Mouse (Mus musculus) right cerebral cortex, postnatal 4 days (tissue): ENCODE results near the gene Galnt17.
A peak's percentile ranks its signal among the peaks of the same experiment; 100 is the strongest.

Source experiments
- DNase-seq: peaks from one replicate; pipeline ENCODE4 v3.0.0-alpha.2; 2022

Gene Galnt17

DNA sequence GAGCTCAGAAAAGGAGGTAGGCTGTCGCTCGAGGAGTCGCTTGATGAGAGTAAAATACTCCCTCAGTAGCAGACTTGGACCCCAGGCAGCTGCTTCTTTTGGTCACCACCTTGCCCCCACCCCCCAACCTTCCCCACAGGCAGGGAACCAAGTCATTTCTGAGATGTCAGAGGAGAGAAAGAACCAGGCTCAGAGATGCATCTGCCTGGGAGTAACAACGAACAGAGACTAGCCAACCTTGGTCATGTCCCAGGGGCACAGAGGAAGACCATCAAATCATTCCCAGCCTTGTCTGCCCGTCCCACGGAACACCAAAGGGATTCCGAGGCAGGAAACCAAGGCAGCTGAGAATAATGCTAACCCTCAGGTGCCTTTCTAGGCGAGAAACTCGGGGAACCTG is 293.0 kb downstream of the Galnt17 start:
- no peak for DNase-seq

DNA sequence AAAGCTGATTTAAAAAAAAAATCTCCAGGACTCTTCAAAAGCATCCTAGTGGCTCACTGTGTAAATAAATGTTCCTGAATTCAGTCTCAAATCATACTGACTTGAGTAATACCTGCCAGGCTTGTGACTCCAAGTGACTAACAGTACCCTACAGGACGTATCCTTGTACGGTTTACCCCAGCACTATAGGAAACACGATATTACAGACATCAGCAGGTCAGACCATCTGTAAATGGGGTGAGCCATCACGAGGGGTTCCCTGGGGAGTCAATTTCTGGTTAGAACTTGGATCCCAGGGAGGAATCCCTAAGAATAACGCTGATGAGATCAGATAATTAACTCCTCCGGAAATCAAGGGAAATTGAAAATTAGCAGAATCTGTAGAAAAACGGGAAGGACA is 294.5 kb downstream of the Galnt17 start:
- DNase-seq: no peak

DNA sequence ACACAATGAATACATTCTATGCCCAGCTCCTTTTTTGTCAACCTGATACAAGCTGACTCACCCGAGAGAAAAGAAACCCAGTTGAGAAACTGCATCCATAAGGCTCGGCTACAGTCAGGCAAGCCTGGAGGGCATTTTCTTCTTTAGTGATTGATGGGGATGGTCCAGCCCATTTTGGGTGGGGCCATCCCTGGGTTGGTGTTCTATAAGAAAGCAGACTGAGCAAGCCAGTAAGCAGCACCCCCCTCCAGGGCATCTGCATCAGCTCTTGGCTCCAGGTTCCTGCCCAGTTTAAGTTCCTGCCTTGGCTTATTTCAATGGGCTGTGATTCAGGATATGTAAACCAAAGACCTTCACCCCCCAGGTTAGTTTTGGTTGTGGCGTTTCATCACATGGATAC is 295.2 kb downstream of the Galnt17 start:
- no peak for DNase-seq

DNA sequence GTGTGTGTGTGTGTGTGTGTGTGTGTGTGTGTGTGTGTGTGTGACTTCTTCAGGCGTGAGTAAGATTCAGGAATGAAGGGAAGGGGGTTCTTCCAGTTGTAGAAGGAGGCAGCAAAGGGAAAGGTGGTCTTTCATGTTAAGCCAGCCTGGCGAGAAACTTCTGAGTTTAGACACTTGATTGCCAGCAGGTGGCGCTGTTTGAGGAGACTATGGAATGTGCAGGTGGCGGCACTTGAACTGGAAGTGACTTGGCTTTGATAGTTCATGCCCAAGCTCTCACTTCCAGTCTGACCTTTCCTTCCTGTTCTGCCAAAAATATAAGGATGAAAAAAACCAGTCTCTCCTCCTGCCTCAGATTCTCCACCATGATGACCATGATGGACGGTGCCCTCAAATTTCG is 298.8 kb downstream of the Galnt17 start:
- peak; percentile 46 for DNase-seq

DNA sequence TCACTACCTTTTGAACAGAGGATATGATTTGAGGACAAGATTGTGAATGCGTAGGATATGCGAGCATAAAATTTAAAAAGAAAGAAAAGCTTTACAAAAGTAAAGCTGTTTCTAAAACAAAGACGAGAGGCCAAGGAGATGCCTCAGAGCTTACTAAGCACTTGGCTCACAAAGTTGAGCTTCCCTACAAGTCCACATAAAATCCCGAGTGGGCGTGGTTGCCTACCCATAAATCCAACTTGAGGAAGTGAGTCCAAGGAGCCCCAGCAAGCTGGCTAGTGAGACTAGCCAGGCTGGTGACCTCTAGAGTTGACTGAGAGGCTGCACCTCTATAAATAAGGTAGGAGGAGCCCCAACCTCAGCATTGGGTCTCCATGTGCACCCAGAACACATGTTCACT is 299.8 kb downstream of the Galnt17 start:
- no peak for DNase-seq

DNA sequence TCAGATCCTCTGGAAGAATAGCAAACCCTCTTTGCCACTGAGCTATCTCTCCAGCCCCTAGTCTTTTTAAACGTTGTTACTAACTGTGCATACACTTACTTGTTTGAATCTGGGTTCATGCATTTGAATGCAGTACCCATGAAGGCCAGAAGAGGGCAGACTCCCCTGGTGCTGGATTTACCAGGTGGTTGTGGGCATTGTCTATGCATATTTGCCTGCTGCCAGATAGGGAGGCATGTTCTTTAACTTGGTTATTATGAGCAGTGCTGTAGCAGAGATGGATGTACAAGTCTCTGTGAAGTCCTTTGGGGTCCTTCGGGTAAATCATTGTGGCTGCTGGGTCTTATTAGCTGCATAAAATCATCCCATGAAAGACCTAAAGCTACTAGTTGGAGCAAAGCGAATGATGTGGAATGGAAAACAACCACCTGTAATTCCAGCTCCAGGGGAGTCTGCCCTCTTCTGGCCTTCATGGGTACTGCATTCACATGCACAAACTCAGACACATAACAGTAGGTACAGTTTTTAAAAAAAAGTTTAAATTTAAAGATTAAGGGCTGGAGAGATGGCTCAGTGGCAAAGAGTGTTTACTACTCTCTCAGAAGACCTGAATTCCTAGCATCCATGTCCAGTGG is 300.3 kb downstream of the Galnt17 start:
- DNase-seq: peak; percentile 53

DNA sequence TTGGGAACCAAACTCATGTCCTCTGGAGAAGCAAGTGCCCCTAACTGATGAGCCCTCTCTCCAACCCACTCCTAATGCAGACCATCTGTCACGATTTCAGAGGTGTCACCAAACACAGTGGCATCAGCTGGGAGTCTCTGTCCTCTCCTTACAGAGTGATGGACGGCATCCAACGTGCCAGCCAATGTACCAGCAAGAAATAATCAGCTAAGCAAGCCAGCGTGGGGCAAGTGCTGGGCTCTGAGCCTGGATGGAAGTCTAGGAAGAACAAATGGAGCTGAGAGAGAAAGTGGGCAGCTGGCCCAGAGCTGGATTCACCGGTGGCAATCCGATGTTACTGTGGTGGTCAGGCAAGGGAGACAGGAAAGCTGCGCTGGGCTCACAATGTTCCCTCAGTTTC is 301.1 kb downstream of the Galnt17 start:
- DNase-seq: peak; percentile 62

DNA sequence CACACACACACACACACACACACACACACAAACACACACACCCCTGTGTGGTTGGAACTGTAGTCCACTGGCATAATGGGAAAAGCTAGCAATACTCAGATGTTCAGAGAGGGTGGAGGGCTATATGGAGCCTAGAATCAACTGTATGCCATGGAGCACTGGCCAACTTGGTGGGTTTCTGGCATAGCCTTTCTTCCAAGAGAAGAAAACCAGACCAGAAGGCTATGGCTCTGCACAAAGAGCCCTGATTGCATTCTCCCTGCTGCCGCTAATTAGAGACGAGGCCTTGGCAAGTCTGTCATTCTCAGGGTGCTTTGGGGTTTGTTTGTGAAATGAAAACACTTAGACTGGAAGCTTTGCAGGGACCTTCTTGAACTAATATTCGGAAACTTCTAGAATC is 301.8 kb downstream of the Galnt17 start:
- DNase-seq: no peak

DNA sequence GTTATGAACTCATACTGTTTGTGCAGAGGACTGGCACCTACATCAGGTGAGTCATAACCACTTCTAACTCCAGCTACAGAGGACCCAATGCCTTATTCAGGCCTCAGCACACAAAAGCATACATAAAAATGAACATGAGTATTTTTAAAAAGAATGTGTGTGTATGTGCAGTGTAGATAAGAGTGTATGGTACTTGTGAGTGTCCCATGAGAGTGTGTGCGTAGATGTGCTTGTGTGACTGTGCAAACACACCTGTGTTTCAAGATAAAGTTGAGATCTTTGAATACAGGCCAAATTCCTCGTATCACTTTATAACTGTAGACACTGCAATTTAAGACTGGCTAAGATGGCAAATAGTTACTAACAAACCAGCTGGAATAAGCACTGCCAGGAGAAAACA is 307.7 kb downstream of the Galnt17 start:
- no peak for DNase-seq

DNA sequence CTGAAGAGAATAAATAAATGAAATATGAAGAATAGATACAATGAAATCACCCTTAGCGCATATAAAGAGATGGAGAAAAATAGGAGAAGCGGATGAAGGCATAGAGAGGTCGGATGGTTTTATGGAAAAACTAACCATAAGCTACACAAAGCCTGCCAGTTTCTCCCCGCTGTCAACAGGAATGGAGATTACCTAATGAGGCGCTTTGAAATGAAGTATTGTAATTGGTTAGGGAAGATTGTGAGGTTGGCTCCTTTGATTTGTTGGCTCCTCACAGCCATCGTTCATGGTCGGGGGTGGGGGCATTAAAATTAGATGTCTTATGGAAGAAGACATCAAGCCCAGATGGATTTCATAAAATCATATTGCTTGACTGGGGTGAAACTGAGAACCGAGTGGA is 329.0 kb downstream of the Galnt17 start:
- DNase-seq: no peak

DNA sequence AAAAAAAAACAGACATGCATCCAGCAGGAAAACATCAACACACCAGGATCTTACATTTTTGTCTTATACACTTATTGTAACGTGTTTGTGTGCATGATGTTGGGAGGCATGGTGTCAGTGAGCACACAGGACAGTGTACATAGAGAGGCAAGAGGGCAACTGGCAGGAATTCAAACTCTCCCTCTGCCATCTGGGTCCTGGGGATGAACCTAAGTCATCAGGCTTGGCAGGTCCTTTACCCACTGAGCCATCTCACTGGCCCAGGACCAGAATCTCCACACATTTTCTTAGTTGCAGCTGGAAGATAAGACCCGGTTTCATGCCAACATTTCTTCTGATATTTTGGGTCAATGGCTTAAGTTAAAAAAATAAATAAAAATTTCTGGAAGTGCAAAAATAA is 329.4 kb downstream of the Galnt17 start:
- no peak for DNase-seq

DNA sequence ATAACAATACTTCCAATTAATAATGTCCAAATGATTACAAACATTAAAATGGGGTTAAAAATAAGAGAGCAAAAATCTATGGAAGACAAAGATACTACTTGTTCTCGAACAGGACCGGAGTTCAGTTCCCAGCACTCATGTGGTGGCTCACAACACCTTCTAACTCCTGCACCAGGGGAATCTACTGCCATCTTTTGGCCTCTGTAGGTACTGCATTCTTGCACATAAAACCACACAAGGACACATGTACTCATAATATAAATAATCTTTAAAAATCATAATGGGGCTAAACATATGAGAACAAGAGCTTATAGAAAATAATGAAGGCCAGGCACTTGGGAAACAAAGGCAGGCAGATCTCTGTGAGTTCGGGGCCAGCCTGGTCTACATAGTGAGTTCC is 330.3 kb downstream of the Galnt17 start:
- DNase-seq: no peak

DNA sequence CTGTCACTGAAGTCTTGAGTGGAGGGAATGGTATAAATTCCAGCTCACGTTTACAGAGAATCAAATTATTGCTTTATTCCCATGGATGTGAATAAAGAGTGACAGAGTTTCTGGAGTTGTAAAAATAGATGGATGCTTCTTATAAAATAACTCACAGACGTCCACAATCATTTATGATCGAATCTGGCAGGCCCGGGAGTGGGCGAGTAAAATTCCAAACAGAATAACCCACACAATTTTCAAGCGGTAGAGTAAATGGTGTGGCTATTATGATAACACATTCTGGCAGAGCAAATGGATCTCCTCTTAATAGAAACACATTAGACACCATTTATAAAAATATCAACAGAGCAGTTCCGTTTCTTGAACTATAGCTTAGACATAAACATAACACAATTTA is 355.9 kb downstream of the Galnt17 start:
- no peak for DNase-seq

DNA sequence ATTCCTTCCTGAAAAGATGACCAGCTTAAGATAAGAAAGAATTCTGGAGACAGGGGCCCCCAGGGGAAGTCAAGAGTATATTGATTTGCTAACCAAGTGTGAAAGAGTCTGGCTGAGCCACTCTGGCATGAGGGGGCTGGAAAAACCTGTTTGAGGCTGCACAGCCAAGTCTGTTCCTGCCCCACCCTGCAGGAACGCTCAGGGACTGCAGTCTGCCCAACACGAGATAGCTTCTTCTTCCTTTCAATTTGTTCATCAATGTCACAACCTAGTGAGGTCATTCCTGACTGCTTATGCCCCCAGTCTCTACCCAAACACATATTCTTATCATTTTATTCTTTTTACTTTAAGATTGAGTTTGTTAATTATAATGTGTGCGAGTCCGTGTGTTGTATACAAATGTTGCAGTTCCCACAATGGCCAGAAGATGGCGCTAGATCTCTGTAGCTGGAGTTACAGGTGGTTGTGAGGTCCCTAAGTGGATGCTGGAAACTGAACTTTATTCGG is 357.4 kb downstream of the Galnt17 start:
- peak; percentile 15 for DNase-seq

DNA sequence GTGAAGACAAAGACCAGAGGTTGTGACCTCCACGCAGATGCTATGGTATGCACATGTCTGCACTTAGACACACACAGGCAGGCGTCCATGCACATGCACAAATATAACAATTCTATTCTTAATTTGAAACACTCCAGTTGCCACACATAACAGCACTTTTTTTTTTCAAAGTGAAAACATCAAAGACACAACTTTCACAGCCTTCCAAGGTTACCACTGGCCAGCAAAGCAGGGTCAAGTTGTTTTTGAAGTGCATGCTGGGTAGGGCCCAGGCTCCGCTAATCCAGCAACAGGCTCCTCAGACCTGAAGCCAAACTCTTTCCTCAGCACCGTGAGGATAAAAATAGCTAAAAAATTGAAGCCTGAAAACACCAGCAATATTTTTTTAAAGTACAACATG is 357.9 kb downstream of the Galnt17 start:
- no peak for DNase-seq

DNA sequence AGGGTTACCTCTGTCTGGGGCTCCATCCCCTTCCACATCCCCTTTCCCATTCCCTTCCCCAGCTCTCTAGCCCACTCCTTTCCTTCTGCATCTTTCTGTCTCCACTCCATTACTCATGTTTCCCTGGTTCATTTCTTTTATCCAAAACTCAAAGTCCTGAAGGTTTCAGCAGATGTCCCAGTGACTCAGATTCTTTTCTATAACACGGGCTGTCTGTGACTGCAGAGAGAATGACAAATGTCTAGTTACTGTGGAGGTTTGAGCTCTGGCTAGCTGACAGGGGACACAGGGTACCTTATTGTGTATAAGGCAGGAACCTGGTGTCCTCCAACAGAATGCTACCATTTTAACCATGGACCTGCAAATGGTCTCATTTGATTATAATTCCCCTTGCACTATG is 358.6 kb downstream of the Galnt17 start:
- no peak for DNase-seq

DNA sequence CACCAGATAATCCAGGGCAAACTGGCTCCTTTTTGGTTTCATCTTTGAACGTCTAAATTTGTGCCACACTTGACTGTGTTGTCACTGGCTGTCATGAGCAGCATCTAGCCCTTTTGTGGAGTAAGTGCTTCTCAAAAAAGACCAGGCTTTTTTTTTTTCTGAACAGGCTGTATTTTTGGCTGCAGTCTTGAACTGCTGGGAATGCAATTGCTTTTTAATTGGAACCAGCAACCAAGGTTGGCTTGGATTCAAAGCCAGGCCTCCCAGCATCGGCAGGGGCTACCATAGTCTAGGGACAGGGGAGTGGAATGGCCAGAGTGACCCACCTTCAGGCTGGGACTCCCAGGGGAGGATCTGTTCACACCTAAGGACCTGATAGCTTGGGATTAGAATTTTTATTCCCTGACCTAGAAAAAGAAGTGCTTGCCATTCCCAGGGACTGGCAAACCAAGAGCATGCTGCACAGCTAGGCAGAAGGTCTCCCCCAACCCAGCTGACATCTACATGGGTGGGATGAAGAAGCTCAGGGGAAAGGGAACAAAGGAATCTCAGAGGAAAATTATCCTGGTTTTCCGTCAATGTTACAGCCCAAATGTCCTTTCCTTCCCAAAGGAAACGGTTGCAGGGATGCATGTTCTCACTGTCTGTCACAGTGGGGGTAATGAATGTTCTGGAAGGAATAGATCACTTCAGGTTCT is 369.2 kb downstream of the Galnt17 start:
- DNase-seq: peak; percentile 42

DNA sequence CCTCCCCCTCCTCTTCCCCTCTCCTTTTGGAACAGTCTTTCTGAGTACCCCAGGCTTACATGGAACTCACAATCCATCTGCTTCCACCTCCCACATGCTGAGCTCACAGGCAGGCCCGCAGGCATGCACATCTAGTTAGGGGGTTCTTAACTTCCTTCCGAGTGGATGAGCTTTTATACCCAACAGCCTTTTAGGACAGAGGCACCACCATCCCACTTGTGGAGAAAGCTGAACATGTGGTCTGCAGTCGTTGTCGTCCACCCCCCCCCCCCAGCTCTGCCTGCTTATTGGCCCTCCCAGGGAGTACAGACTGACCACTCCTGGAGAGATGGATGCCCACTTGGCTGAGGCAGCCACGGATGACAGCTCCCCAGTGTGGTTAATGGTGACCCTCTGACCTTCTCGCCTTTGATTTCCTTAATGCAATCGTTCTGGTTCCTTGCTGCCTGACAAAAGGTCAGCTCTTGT is 370.0 kb downstream of the Galnt17 start:
- no peak for DNase-seq

DNA sequence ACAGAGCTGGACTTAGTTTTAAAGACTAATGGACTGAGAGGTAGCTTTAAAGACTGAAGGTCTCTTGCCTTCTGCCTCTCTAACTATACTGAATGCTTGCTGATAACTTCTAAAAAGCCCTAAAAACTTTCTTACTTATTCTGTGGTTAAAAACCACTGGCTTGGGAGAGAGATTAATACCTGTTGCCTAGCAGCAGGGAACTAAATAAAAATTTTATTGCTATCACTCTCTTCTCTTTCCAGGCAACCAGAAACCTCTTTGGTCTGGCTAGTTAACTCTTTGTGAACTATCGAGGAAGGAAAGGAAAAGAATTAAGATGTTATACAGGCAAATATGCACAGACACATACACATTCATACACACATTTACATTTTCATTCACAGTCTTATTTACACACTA is 377.3 kb downstream of the Galnt17 start:
- no peak for DNase-seq

DNA sequence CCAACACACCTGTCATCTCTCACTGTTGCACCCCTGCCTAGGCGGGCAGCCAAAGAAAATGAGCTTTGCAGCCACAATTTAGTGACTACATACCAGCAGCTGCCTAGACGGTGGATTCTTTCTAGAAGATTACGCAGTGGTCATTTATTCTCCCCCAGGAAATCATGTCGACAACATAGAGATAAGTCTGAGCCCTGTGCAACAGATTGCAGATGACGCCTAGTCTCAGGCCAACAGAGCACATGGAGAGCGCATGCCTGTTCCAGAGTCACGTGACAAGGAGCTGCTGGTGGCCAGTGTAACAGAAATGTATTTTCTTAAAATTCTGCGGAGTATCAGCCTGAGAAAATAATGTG is 380.5 kb downstream of the Galnt17 start:
- DNase-seq: no peak

DNA sequence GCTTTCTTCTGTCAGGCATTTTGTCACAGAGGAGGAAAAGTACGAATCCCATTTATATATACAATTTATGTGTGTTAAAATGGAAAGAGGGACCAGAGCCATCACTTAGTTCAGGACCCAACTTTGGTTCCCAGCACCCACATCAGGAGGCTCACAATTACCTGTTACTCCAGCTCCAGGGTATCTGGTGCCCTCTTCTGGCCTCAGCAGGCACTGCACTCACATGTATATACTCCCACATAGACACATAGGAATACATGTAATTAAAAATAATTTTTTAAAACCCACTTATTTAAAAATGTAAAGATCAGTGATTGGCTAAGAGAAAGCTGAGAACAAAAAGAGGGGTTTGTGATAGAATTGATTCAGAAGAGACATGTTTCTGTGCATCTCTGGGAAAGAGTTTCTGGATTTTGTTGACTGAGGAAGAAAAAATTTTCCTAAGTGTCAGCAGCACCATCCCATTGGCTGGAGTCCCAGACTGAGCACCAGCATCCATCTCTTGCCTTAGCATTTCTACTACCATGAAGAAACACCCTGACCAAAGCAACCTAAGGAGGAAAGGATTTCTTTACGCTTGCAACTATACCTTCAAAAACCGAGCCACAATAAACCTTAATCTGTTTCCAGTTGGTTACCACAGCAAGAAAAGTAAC is 381.0 kb downstream of the Galnt17 start:
- DNase-seq: no peak

DNA sequence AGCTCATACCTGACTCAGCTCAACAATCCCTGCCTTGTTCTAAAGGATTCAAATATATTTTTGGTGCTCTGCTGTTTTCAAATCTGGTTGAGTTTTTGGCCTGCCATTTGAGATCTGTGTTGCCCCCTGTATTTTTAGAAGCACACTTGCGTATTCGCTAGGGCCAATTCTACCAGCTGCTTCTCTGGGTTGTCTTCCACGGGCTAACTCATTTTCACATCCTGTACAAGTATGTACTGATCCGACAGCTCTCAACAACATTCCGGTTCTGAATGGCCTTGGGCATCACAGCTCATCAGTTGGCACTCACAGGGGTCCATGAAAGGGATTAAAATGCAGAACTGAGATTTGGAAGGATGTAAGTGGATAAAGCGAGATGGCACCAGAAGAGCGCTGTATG is 382.6 kb downstream of the Galnt17 start:
- no peak for DNase-seq

DNA sequence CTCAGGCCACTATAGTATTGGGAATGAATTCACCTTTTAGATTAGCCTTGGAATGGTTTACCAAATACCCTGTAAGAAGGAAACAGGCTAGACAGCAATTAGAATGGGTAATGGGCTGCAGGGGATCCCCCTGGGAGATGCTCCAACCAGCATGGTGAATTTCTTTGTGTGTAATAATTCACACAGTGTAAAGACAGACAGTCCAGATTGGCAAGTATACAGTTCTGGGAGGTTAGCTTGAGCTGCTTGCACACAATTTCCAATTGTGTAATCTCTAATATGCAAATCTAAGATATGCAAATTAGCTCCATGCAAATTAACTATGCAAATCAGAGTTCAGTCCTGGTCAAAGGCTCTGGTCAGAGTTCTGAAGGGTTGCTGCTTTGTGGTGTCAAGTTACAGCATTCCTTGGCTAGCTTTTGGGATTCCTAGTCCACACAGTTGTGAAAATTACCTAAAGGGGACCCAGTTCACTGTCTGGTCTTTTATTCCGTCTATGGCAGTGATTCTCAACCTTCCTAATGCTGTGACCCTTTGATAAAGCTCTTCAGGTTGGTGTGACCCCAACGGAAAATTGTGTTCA is 384.0 kb downstream of the Galnt17 start:
- no peak for DNase-seq

DNA sequence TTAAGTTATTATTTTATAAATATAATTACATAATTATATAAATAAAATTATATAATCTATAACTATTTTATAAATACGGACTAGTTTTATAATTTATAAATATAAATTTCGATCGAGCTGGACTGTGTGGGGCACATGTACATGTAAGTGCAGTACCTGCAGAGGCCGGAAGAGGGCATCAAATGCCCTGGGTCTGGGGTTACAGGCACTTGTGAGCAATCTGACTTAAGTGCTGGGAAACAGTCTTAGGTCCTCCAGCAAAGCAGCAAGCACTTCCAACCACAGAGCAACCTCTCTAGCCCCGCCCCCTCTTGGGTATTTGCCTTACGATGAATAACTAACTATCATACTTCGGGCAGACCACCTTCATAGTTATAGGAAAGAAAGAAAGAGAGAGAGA is 388.3 kb downstream of the Galnt17 start:
- DNase-seq: no peak
